Mouse (Mus musculus) hematopoietic multipotent progenitor cell, adult 10-12 weeks (in vitro differentiated cells): ENCODE results near the gene Hist1h2bh. TPM values are rescaled to one million over a fixed set of nuclear protein-coding genes. Genes with fewer than 3 reads are reported as not detected.

ENCODE experiments used
- polyA plus RNA-seq: library from polyadenylated mRNA; stranded (reverse); fragments of >175 nt; gene quantifications from 2 replicates; pipeline ENCODE4 v1.2.3, GENCODE M21; 2012; ENCODE audit warnings: low replicate concordance

Gene Hist1h2bh
- polyA plus RNA-seq, 1 experiment = 0.54 TPM

Other genes starting within 250 kb of the Hist1h2bh start
- 0.58 and 1.2 TPM in 2 replicates for gene Zfp322a, start 174.2 kb downstream of the Hist1h2bh start, polyA plus RNA-seq
- gene Abt1, start 119.5 kb downstream of the Hist1h2bh start, polyA plus RNA-seq = 4.2 and 5.2 TPM in 2 replicates
- gene Btn1a1, start 77.5 kb downstream of the Hist1h2bh start, polyA plus RNA-seq = 0.04 TPM in 1 of 2 replicates, not detected in the other
- gene Btn2a2, start 54.5 kb downstream of the Hist1h2bh start, polyA plus RNA-seq = not detected in 2 replicates
- gene Hist1h4h, start 12.3 kb downstream of the Hist1h2bh start, polyA plus RNA-seq = 10.6 and 15.4 TPM in 2 replicates
- gene Hist1h2af, start 9.5 kb downstream of the Hist1h2bh start, polyA plus RNA-seq = 44.2 and 69.4 TPM in 2 replicates
- 1.6 and 7.3 TPM in 2 replicates for gene Hist1h3g, start 8.0 kb downstream of the Hist1h2bh start, polyA plus RNA-seq
- gene Hist1h3f, start 660 bp upstream of the Hist1h2bh start, polyA plus RNA-seq = 2.4 and 2.8 TPM in 2 replicates
- 3.8 and 7.2 TPM in 2 replicates for gene Hist1h4f, start 8.3 kb upstream of the Hist1h2bh start, polyA plus RNA-seq
- 0.55 and 0.68 TPM in 2 replicates for gene Hist1h1d, start 9.9 kb upstream of the Hist1h2bh start, polyA plus RNA-seq
- gene Hist1h3e, start 19.0 kb upstream of the Hist1h2bh start, polyA plus RNA-seq = 3.2 and 3.6 TPM in 2 replicates
- 4.8 and 7.7 TPM in 2 replicates for gene Hist1h2ae, start 27.8 kb upstream of the Hist1h2bh start, polyA plus RNA-seq
- 4.5 and 23.6 TPM in 2 replicates for gene Hist1h2bg, start 28.0 kb upstream of the Hist1h2bh start, polyA plus RNA-seq
- 2.0 and 4.0 TPM in 2 replicates for gene Hist1h2bf, start 30.8 kb upstream of the Hist1h2bh start, polyA plus RNA-seq
- gene Hist1h2ad, start 31.0 kb upstream of the Hist1h2bh start, polyA plus RNA-seq = 2.4 and 2.6 TPM in 2 replicates
- gene Hist1h3d, start 32.4 kb upstream of the Hist1h2bh start, polyA plus RNA-seq = 0.33 and 1.7 TPM in 2 replicates
- 12.3 and 12.6 TPM in 2 replicates for gene Hist1h4d, start 38.2 kb upstream of the Hist1h2bh start, polyA plus RNA-seq
- gene Hist1h2be, start 77.7 kb upstream of the Hist1h2bh start, polyA plus RNA-seq = 1.4 and 1.7 TPM in 2 replicates
- 5.6 and 11.8 TPM in 2 replicates for gene Hist1h1e, start 79.2 kb upstream of the Hist1h2bh start, polyA plus RNA-seq
- gene Hist1h2ac, start 140.6 kb upstream of the Hist1h2bh start, polyA plus RNA-seq = 0.80 and 1.2 TPM in 2 replicates
- 10.2 and 11.3 TPM in 2 replicates for gene Hist1h2bc, start 140.8 kb upstream of the Hist1h2bh start, polyA plus RNA-seq
- gene Hist1h1t, start 152.4 kb upstream of the Hist1h2bh start, polyA plus RNA-seq = not detected in 2 replicates
- 2.4 and 2.5 TPM in 2 replicates for gene Hist1h4c, start 155.1 kb upstream of the Hist1h2bh start, polyA plus RNA-seq
- gene Hfe, start 167.5 kb upstream of the Hist1h2bh start, polyA plus RNA-seq = 12.7 and 34.4 TPM in 2 replicates
- 26.1 and 77.9 TPM in 2 replicates for gene Hist1h1c, start 195.4 kb upstream of the Hist1h2bh start, polyA plus RNA-seq
- gene Hist1h3c, start 202.2 kb upstream of the Hist1h2bh start, polyA plus RNA-seq = 0.55 and 4.8 TPM in 2 replicates
- 3.5 and 6.0 TPM in 2 replicates for gene Hist1h2bb, start 203.3 kb upstream of the Hist1h2bh start, polyA plus RNA-seq
- 4.8 and 6.2 TPM in 2 replicates for gene Hist1h2ab, start 207.7 kb upstream of the Hist1h2bh start, polyA plus RNA-seq
- gene Hist1h3b, start 208.9 kb upstream of the Hist1h2bh start, polyA plus RNA-seq = 4.0 TPM in 1 of 2 replicates, not detected in the other
- gene Hist1h4b, start 213.6 kb upstream of the Hist1h2bh start, polyA plus RNA-seq = 4.4 and 10.3 TPM in 2 replicates
- gene Hist1h4a, start 217.8 kb upstream of the Hist1h2bh start, polyA plus RNA-seq = 5.9 and 9.4 TPM in 2 replicates
- gene Hist1h3a, start 219.0 kb upstream of the Hist1h2bh start, polyA plus RNA-seq = 1.4 and 5.7 TPM in 2 replicates
- gene Hist1h1a, start 220.3 kb upstream of the Hist1h2bh start, polyA plus RNA-seq = 0.40 and 0.81 TPM in 2 replicates
- not detected in 2 replicates for gene Trim38, start 226.5 kb upstream of the Hist1h2bh start, polyA plus RNA-seq